Mouse (Mus musculus) gastrocnemius, adult 18-20 months (tissue): Measurements from ENCODE around the gene Agr2. TPM values are rescaled to one million over a fixed set of nuclear protein-coding genes. Genes with fewer than 3 reads are reported as not detected.
A peak's percentile ranks its signal among the peaks of the same experiment; 100 is the strongest.

ENCODE experiments used
- DNase-seq: peaks from one replicate; pipeline ENCODE4 v3.0.0; 2021; ENCODE audit warnings: low spot score
- total RNA-seq, 2 experiments: library from RNA; stranded (reverse); gene quantifications; 2 replicates each; pipeline ENCODE4 v1.2.3; 2021

Gene Agr2
- total RNA-seq, 2 experiments from 2014 or later: not detected

GRCm38 (mm10) chr12:36026126-36026525 is 33.4 kb downstream of the Agr2 start:
- DNase-seq: no peak

DNA sequence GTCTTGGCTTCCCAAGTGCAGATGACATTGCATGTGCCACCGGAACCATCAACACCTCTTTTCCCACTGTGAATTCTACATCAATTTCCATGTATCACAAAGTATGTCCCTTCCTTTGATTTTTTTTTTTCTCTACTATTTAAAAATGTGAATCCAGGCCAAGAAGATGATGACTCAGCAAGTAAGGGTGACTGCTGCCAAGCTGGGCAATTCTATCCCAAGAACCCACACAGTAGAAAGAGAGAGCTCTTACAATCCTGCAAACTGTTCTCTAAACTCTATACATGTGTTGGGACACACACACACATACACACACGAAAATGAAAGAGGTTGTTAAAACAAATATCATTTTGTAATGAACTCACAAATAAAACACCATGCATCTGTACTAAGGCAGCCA is 34.5 kb downstream of the Agr2 start:
- no peak for DNase-seq

DNA sequence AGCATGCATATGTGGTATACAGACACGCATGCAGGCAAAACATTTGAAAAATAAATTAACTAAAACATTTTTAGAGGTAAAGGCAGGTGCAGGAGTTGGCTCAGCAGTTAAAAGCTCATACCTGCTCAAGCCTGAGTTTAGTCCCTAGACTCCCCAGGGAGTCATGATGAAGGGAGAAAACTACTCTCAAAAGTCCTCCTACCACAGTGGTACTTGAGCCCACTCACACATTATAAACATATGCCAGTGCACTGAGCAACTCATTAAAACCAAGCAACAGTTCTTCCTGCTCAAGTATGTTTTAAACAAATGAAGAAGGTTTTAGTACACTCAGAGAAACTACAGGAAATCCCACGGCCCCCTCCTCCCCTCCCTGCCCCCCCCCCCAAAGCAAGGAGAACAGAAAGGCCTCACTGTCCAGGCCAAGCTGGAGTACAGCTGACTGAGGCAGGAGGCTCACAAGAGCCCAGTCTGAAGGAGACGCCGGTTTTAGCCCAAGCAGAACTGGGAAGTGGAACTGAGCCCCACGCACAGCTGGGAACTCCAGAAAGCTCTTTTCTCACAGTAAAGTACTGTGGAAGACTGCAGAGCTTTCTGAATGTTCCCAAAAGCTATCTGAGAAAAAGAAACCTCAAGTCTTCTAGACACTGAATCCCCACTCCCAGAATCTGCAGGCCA is 36.4 kb downstream of the Agr2 start:
- DNase-seq: no peak

GRCm38 (mm10) chr12:36029687-36030086 is 37.0 kb downstream of the Agr2 start:
- no peak for DNase-seq

- no peak for DNase-seq
Observed at GRCm38 (mm10) chr12:36030660-36031363, 38.1 kb downstream of the Agr2 start.

- no peak for DNase-seq
Observed at GRCm38 (mm10) chr12:36032419-36032818, 39.7 kb downstream of the Agr2 start.

GRCm38 (mm10) chr12:36035501-36035900 is 42.8 kb downstream of the Agr2 start:
- DNase-seq: no peak

- DNase-seq: no peak
Observed at GRCm38 (mm10) chr12:36036121-36036520, 43.4 kb downstream of the Agr2 start.

DNA sequence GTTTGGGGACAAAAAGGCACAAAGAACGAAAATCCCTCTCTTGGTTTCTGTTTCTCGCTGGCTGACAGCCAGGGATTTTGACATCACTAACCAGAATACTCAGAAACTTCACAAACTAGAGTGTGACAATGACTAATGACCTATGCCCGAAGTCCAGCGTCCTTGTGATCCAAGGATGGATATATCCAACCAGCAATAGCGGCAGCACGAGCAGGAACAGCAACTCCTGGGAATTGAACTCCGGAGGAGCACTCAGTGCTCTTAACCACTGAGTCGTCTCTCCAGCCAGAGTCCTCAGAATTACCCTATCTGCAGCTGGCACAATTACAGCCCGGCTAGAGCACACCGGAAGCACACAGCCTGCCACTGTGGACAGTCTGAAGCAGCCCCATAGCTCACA is 44.1 kb downstream of the Agr2 start:
- no peak for DNase-seq

DNA sequence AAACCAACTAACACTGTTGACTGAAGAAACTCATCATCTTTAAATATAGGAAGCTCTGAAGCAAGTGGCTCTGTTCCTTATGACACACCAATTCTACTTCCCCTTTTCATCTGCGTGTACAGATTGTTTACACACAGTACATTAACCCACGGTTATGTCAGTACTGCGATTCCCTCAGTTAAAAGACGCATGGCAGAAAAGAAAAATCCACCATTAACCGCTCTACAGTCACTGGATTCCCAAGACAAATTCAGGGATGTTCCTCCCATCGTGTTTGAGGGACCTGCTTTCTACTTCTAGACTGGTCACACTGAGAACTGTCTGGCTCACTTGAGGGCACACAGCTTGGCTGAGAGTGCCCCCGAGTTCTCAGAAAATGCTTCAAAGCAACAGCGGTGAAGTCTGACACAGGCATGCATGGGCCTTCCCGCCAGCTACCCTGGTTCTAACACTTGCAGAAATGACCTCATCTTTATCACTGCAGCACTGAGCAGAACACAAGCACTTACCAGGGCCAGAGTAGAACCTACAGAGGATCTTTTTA is 46.9 kb downstream of the Agr2 start:
- no peak for DNase-seq

DNA sequence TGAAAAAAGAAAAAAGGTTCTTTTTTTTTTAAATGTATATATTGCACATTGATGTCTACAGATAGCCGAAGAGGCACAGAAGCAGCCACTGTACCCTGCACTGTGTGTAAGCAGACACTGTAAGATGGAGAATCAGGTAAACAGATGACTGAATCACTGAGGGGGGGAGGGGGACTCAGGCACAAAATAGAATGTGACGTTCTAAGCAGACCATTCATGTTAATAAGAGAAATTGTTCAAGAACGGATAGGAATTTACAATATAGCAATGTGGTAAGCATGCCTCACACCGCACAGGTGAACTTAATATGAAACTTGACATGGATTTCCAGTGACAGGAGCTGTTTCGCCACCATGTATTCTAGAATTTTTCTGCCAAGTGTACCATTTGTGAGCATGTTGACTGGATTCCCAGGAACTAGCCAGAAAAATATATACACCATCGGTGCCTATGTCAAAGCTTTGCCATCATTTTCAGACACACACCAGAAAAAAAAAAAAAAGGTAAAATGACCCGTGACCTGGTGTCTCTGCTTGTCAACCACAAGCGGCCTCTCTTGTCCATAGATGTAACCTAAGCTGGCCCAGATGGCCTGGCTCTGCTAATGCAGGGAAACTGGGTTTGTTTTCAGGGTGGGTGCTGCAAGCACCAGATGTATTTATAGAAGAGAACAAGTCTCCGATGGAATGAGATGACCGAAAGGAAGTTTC is 48.0 kb downstream of the Agr2 start:
- DNase-seq: no peak

GRCm38 (mm10) chr12:36041281-36041589 is 48.5 kb downstream of the Agr2 start:
- DNase-seq: no peak

DNA sequence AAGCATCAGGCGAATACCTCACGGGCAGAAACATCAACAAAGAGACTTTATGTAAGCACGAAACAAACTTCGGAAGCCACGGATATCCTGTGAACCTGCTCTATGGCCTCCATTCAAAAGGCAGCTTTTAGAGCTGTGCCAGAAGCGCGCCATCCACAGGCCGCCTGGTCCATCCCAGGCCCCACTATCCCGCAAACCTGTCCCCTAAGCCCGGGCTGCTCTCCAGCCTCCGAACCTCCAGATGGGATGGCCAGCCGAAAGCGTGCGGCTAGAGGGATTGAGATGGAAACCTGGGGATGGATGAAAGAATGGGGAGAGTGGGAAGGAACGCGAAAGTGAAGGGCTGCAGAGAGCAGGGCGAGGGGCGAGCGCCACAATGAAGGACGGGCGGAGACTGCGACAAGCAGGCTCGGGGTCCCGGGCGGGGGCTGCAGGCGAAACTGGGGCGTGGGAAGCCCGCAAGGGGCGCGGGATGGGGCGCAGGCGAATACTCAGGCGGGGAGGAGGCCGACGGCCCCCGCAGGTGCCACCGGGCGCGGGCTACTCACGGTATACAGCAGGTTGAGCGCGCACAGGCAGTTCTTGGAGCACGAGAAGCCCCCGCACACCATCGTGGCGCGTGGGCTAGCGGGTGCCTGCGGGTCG is 49.1 kb downstream of the Agr2 start:
- peak; percentile 27 for DNase-seq

DNA sequence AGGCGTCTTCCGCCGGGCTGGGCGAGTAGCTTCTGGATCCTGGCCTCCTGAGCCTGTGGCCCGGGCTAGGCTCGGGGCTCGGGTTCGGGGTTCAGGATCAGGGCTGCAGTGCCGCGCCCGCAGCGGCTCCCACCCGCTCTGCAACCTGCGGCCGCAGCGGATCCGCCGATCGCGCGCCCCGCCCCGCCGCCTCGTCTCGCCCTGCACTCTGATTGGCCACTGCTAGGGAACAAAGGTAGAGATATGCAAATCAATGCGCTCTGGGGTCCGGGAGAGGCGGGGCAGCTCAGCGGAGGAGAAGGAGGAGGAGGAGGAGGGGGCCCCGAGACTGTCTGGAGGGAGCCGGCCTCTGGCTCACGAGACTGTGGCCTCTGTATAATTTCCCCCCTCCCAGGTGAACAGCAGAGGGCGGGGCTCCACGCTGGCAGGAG is 49.7 kb downstream of the Agr2 start, which contains the start of gene Tspan13:
Gene Tspan13, minus strand, starts transcription at position 153 of the 431 bp plus-strand sequence.
- DNase-seq: peak; percentile 51

- DNase-seq: no peak
Observed at GRCm38 (mm10) chr12:36044691-36045090, 52.0 kb downstream of the Agr2 start.

DNA sequence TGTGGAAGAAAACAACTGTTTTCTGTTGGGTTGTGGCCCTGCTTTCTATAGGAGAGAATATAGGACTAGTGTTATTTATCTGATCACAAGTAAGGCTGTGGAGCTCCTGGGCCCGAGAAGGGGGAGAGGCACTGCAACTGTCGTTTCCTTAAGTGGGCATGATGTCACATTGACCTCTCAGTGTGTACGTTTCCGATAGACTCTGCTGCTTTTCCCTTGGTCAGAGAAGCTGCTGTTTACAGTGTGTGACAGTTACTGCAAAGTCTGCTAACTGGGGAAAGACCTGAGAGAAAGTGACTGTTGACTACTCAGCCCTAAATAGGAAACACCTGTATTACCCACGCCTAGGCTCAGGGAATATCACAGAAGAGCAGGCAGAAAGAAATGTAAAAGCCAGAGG is 53.5 kb downstream of the Agr2 start:
- DNase-seq: no peak

GRCm38 (mm10) chr12:36047593-36047992 is 54.9 kb downstream of the Agr2 start:
- no peak for DNase-seq

- DNase-seq: no peak
Observed at GRCm38 (mm10) chr12:36050276-36050675, 57.6 kb downstream of the Agr2 start.
